Mouse (Mus musculus) CH12.LX (cell line): Measurements from ENCODE around the gene 4931428F04Rik. TPM values are rescaled to one million over a fixed set of nuclear protein-coding genes. Genes with fewer than 3 reads are reported as not detected.

Source experiments
- DNase-seq: peaks from one replicate; pipeline ENCODE4 v3.0.0-alpha.2; 2013; ENCODE audit errors: extremely low read depth
- H3K27ac ChIP-seq: 2 replicates; pipeline ENCODE4 v1.5.1; 2012; ENCODE audit warnings: low read depth, mild to moderate bottlenecking, control low read depth, moderate library complexity; ENCODE audit not compliant: insufficient read depth
- H3K27me3 ChIP-seq: replicated peaks from 2 replicates; pipeline ENCODE3; 2012; ENCODE audit warnings: inconsistent platforms
- H3K36me3 ChIP-seq, 2 experiments: replicated peaks in 1 of 2; 2 replicates each; pipeline versions ENCODE3 to v1.6.1; 2012; ENCODE audit warnings: inconsistent platforms in 1 of 2, low read length in 1 of 2, mild to moderate bottlenecking in 1 of 2, mixed read lengths in 1 of 2, moderate library complexity in 1 of 2; ENCODE audit not compliant: control insufficient read depth in 1 of 2, insufficient read depth in 1 of 2
- H3K4me1 ChIP-seq, 2 experiments: 2 replicates each; pipeline ENCODE4 v1.6.1; 2012; ENCODE audit warnings: inconsistent platforms in 1 of 2, moderate library complexity in 1 of 2; ENCODE audit not compliant: insufficient read depth in 2 of 2, control insufficient read depth in 1 of 2
- H3K4me2 ChIP-seq: 2 replicates; pipeline ENCODE4 v1.6.1; 2012; ENCODE audit warnings: low read depth, mild to moderate bottlenecking, control low read depth; ENCODE audit not compliant: poor library complexity, insufficient read depth, severe bottlenecking
- H3K4me3 ChIP-seq, 3 experiments: fragments of 150-350 bp in 1 of 3; sonication (generic) in 1 of 3; replicated peaks in 1 of 3; 2 replicates each; pipeline versions ENCODE3 to v1.5.1; 2011 to 2012; ENCODE audit warnings: low read depth in 2 of 3, low read length in 2 of 3, mild to moderate bottlenecking in 2 of 3, moderate library complexity in 2 of 3, control low read depth in 1 of 3, improper control_type of control experiment in 1 of 3, inconsistent platforms in 1 of 3, mixed read lengths in 1 of 3; ENCODE audit not compliant: poor library complexity in 1 of 3
- H3K79me2 ChIP-seq: replicated peaks from 2 replicates; pipeline ENCODE4 v1.6.1; 2012; ENCODE audit warnings: mild to moderate bottlenecking, moderate library complexity; ENCODE audit not compliant: control insufficient read depth, poor library complexity, insufficient read depth, severe bottlenecking; ENCODE audit errors: extremely low read depth
- H3K9ac ChIP-seq: 2 replicates; pipeline ENCODE4 v1.6.1; 2012; ENCODE audit warnings: low read depth, mild to moderate bottlenecking, control low read depth, moderate library complexity; ENCODE audit not compliant: insufficient read depth
- H3K9me3 ChIP-seq: replicated peaks from 2 replicates; pipeline ENCODE3; 2012; ENCODE audit warnings: low read length, inconsistent platforms, mixed read lengths
- CHD1 ChIP-seq: IDR thresholded peaks from 2 replicates; pipeline ENCODE4 v1.6.1; 2012; ENCODE audit warnings: low read depth, low read length, improper control_type of control experiment, inconsistent platforms
- CHD2 ChIP-seq: IDR thresholded peaks from 2 replicates; pipeline ENCODE4 v1.6.1; 2011; ENCODE audit warnings: low read length, improper control_type of control experiment
- CTCF ChIP-seq, 2 experiments: IDR thresholded peaks in 1 of 2; conservative IDR thresholded peaks in 1 of 2; 2 replicates each; pipeline ENCODE4 v1.5.1; 2011 to 2012; ENCODE audit warnings: low read depth in 2 of 2, low read length in 2 of 2, improper control_type of control experiment in 1 of 2, inconsistent platforms in 1 of 2, mild to moderate bottlenecking in 1 of 2, moderate library complexity in 1 of 2
- E2F4 ChIP-seq: IDR thresholded peaks from 2 replicates; pipeline ENCODE4 v1.6.1; 2011; ENCODE audit warnings: low read depth, low read length, improper control_type of control experiment; ENCODE audit not compliant: insufficient replicate concordance
- ELF1 ChIP-seq: IDR thresholded peaks from 2 replicates; pipeline ENCODE4 v1.6.1; 2014; ENCODE audit warnings: low read depth, mild to moderate bottlenecking, inconsistent platforms, low read length, improper control_type of control experiment
- EP300 ChIP-seq: IDR thresholded peaks from 2 replicates; pipeline ENCODE4 v1.6.1; 2011; ENCODE audit warnings: low read length, improper control_type of control experiment
- GABPA ChIP-seq: IDR thresholded peaks from 2 replicates; pipeline ENCODE4 v1.6.1; 2012; ENCODE audit warnings: low read depth, low read length, improper control_type of control experiment, inconsistent platforms; ENCODE audit not compliant: insufficient replicate concordance
- HCFC1 ChIP-seq: IDR thresholded peaks from 2 replicates; pipeline ENCODE4 v1.6.1; 2012; ENCODE audit warnings: low read depth, mild to moderate bottlenecking, inconsistent platforms, low read length, improper control_type of control experiment
- JUN ChIP-seq: IDR thresholded peaks from 2 replicates; pipeline ENCODE4 v1.6.1; 2011; ENCODE audit warnings: low read depth, mild to moderate bottlenecking, low read length, improper control_type of control experiment, moderate library complexity; ENCODE audit not compliant: insufficient read depth
- JUND ChIP-seq: conservative IDR thresholded peaks from 2 replicates; pipeline ENCODE4 v1.6.1; 2011; ENCODE audit warnings: low read depth, low read length, improper control_type of control experiment
- MAFK ChIP-seq: IDR thresholded peaks from 2 replicates; pipeline ENCODE4 v1.6.1; 2011; ENCODE audit warnings: low read length, improper control_type of control experiment; ENCODE audit not compliant: insufficient replicate concordance
- MAZ ChIP-seq: IDR thresholded peaks from 2 replicates; pipeline ENCODE4 v1.6.1; 2012; ENCODE audit warnings: low read depth, mild to moderate bottlenecking, inconsistent platforms, low read length, improper control_type of control experiment, moderate library complexity
- MEF2A ChIP-seq: IDR thresholded peaks from 2 replicates; pipeline ENCODE4 v1.6.1; 2014; ENCODE audit warnings: low read depth, mild to moderate bottlenecking, inconsistent platforms, low read length, improper control_type of control experiment, borderline replicate concordance
- MXI1 ChIP-seq: IDR thresholded peaks from 2 replicates; pipeline ENCODE4 v1.6.1; 2011; ENCODE audit warnings: mild to moderate bottlenecking, low read depth, low read length, improper control_type of control experiment
- NELFE ChIP-seq: IDR thresholded peaks from 2 replicates; pipeline ENCODE4 v1.6.1; 2011; ENCODE audit warnings: low read depth, low read length, improper control_type of control experiment
- NRF1 ChIP-seq: IDR thresholded peaks from 2 replicates; pipeline ENCODE4 v1.6.1; 2014; ENCODE audit warnings: low read depth, mild to moderate bottlenecking, inconsistent platforms, low read length, improper control_type of control experiment, moderate library complexity
- PAX5 ChIP-seq: IDR thresholded peaks from 2 replicates; pipeline ENCODE4 v1.6.1; 2012; ENCODE audit warnings: low read length, inconsistent platforms, mixed read lengths
- POLR2A ChIP-seq: IDR thresholded peaks from 2 replicates; pipeline ENCODE4 v1.6.1; 2011; ENCODE audit warnings: low read depth, mild to moderate bottlenecking, improper control_type of control experiment, low read length
- RAD21 ChIP-seq: IDR thresholded peaks from 2 replicates; pipeline ENCODE4 v1.6.1; 2011; ENCODE audit warnings: low read depth, mild to moderate bottlenecking, low read length, improper control_type of control experiment, moderate library complexity
- SIN3A ChIP-seq: IDR thresholded peaks from 2 replicates; pipeline ENCODE4 v1.6.1; 2012; ENCODE audit warnings: low read length, improper control_type of control experiment, inconsistent platforms
- SMC3 ChIP-seq: IDR thresholded peaks from 2 replicates; pipeline ENCODE4 v1.6.1; 2011; ENCODE audit warnings: low read depth, low read length, improper control_type of control experiment
- TBP ChIP-seq: conservative IDR thresholded peaks from 2 replicates; pipeline ENCODE4 v1.6.1; 2011; ENCODE audit warnings: low read depth, low read length, improper control_type of control experiment
- TCF12 ChIP-seq: IDR thresholded peaks from 2 replicates; pipeline ENCODE4 v1.6.1; 2014; ENCODE audit warnings: low read depth, mild to moderate bottlenecking, inconsistent platforms, low read length, improper control_type of control experiment
- UBTF ChIP-seq: IDR thresholded peaks from 2 replicates; pipeline ENCODE4 v1.6.1; 2012; ENCODE audit warnings: low read depth, mild to moderate bottlenecking, inconsistent platforms, low read length, improper control_type of control experiment, moderate library complexity
- USF2 ChIP-seq: conservative IDR thresholded peaks from 2 replicates; pipeline ENCODE4 v1.6.1; 2011; ENCODE audit warnings: low read depth, low read length, improper control_type of control experiment
- ZC3H11A ChIP-seq: IDR thresholded peaks from 2 replicates; pipeline ENCODE4 v1.6.1; 2012; ENCODE audit warnings: low read depth, mild to moderate bottlenecking, inconsistent platforms, low read length, improper control_type of control experiment
- ZKSCAN1 ChIP-seq: IDR thresholded peaks from 2 replicates; pipeline ENCODE4 v1.6.1; 2012; ENCODE audit warnings: low read depth, inconsistent platforms, low read length, improper control_type of control experiment, borderline replicate concordance
- ZMIZ1 ChIP-seq: IDR thresholded peaks from 2 replicates; pipeline ENCODE4 v1.6.1; 2012; ENCODE audit warnings: low read depth, mild to moderate bottlenecking, inconsistent platforms, low read length, improper control_type of control experiment
- dilution Hi-C: fragments of 300-500 bp; cut with MboI; formaldehyde crosslinking; loops from 2 replicates; pipeline ENCODE4 v1.14.3; 2020; ENCODE audit warnings: low sequenced_read_pairs; ENCODE audit not compliant: extremely low pct_unique_long_range_greater_than_20kb, extremely low pct_ligation_motif_present
- in situ Hi-C: fragments of 300-500 bp; cut with MboI; formaldehyde crosslinking; loops from 3 replicates; pipeline ENCODE4 v1.14.3; 2019; ENCODE audit warnings: low sequenced_read_pairs, low pct_ligation_motif_present, low pct_unique_long_range_greater_than_20kb, mixed read lengths
- polyA plus RNA-seq: library from polyadenylated mRNA; unstranded; fragments of >175 nt; gene quantifications from 2 replicates; pipeline ENCODE4 v1.2.1, GENCODE M21; 2012; ENCODE audit warnings: low read depth; ENCODE audit not compliant: insufficient read length
- total RNA-seq, 2 experiments: library from RNA; depleted of rRNA; stranded (reverse); fragments of 300-350 nt in 1 of 2; fragments of >200 nt in 1 of 2; gene quantifications; 2 replicates each; pipeline ENCODE4 v1.2.3; 2012 to 2014

4931428F04Rik gene
- total and polyA plus RNA-seq, 3 experiments = 2.7 to 9.1 (median 4.7) TPM

GRCm38 (mm10) chr8:105295256-105295655 lies 5.6 kb upstream of the 4931428F04Rik start (continued):
- TF ChIP-seq MXI1 = no peak
- no peak for TF ChIP-seq ELF1
- TF ChIP-seq JUND = no peak
- TF ChIP-seq HCFC1 = peak; percentile 31; the same call in 1 of the 2 replicates
- 0 out of 2 replicates have a peak, but pooled peaks have one; percentile 34 for TF ChIP-seq CHD1
- TF ChIP-seq MAZ = 0 out of 2 replicates have a peak, but pooled peaks have one; percentile 51
- TF ChIP-seq, all 38 proteins: peak for 11

GRCm38 (mm10) chr8:105294776-105295175 lies 5.1 kb upstream of the 4931428F04Rik start:
- peaks cover under 1 to 26% of the 10 kb centered on the region in 2 experiments for H3K36me3 ChIP-seq
- H3K27ac ChIP-seq = peak overlapping the region; percentile 65; the same call in 1 of the 2 replicates
- H3K4me2 ChIP-seq = peak overlapping the region; percentile 88
- 0 out of 2 replicates have a peak overlapping the region, but pooled peaks have one; percentile 45 for H3K9ac ChIP-seq
- peaks cover 12 to 42% of the 10 kb centered on the region in 2 experiments for H3K4me1 ChIP-seq
- dilution Hi-C loops = no loop called here
- in situ Hi-C loops = loop anchor here (5.0 kb wide), 1 partner anchor 37 kb away; the partner anchor contains the start of gene B3gnt9
- peak overlapping the region in 1 of 3 experiments; percentile 57 for H3K4me3 ChIP-seq
- H3K27me3 ChIP-seq = no peaks in the 10 kb centered on the region
- H3K79me2 ChIP-seq = peaks cover 20% of the 10 kb centered on the region
- TF ChIP-seq ZMIZ1 (no peak), MEF2A (no peak), USF2 (no peak), SMC3 (no peak), SIN3A (no peak), MAFK (no peak), UBTF (no peak), RAD21 (no peak), EP300 (no peak), ZC3H11A (no peak), CHD2 (no peak), PAX5 (no peak), NRF1 (no peak)
- H3K9me3 ChIP-seq = no peaks in the 10 kb centered on the region
- DNase-seq = no peak

GRCm38 (mm10) chr8:105293405-105293804 lies 3.7 kb upstream of the 4931428F04Rik start:
- in situ Hi-C loops = loop anchor here (5.0 kb wide), 1 partner anchor 36 kb away; the partner anchor contains the start of gene B3gnt9
- Histone ChIP-seq H3K9me3 (no peaks in the 10 kb centered on the region), H3K36me3 (peaks cover 0 to 14% of the 10 kb centered on the region in 2 experiments), H3K4me2 (no peak overlapping the region), H3K9ac (no peak overlapping the region), H3K4me3 (no peak overlapping the region), H3K4me1 (peaks cover 13 to 35% of the 10 kb centered on the region in 2 experiments), H3K27ac (no peak overlapping the region), H3K79me2 (peaks cover 9% of the 10 kb centered on the region), H3K27me3 (no peaks in the 10 kb centered on the region)
- TF ChIP-seq MAFK (no peak), TBP (no peak), JUN (no peak), GABPA (no peak), TCF12 (no peak), MXI1 (no peak), ELF1 (no peak), E2F4 (no peak), MAZ (no peak), ZKSCAN1 (no peak), POLR2A (no peak), SMC3 (no peak), CTCF (conservative IDR thresholded peaks at IDR 0.05 in 1 of 2, IDR thresholded peaks at IDR 0.05 in 1 of 2; ENCODE audit: low read depth in 2 of 2, low read length in 2 of 2) (no peak), EP300 (no peak), NELFE (no peak), USF2 (no peak), ZMIZ1 (no peak), CHD1 (no peak)
- dilution Hi-C loops = no loop called here
- no peak for DNase-seq
